Mouse (Mus musculus): ENCODE results near the gene Tbx5.

Tbx5 gene

DNA sequence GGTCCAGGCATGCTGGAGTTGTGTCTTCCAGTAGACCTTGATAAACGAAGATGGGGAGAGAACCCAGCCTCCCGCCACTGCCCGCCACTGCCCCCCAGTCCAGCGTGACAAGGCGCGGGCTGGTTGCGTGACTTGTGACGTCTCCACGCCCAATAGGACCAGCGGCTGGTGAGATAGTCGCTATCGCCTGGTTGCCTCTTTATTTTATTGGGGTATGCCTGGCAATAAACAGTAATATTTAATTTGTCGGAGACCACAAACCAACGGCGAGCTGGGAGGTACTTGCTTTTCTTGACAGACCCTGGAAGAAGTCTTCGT is at the start of gene Tbx5:
Tbx5 (plus strand) TSS at position 190 of the 318 bp plus-strand sequence.
- DNase-seq, result no peak

- no peak for DNase-seq
These were observed 46.5 kb upstream of the Tbx5 start for GRCm38 (mm10) chr5:119785959-119786358.

GRCm38 (mm10) chr5:119791664-119792063 is 40.8 kb upstream of the Tbx5 start:
- DNase-seq, result no peak

DNA sequence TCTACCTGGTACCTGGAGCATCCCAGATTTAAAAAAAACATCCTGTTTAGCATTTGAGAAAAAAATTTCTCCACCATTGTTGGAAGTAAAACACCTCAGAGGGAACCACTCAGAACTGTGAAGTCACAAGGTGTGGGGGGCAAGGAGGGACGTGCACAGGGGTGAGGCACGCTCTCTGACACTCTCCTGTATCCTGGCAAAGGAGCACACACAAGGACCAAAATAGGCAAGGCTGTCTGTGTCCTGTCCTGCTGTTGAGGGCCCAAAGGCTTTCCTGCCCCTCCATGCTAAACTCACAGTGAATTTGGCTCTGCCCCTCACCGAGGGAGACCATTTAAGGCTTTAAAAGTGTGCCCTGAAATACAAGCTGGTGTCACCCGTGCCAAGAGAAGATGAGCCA is 38.5 kb upstream of the Tbx5 start:
- DNase-seq, result no peak

GRCm38 (mm10) chr5:119795376-119795775 is 37.1 kb upstream of the Tbx5 start:
- DNase-seq, result no peak

GRCm38 (mm10) chr5:119795777-119796176 is 36.7 kb upstream of the Tbx5 start:
- DNase-seq, result no peak

DNA sequence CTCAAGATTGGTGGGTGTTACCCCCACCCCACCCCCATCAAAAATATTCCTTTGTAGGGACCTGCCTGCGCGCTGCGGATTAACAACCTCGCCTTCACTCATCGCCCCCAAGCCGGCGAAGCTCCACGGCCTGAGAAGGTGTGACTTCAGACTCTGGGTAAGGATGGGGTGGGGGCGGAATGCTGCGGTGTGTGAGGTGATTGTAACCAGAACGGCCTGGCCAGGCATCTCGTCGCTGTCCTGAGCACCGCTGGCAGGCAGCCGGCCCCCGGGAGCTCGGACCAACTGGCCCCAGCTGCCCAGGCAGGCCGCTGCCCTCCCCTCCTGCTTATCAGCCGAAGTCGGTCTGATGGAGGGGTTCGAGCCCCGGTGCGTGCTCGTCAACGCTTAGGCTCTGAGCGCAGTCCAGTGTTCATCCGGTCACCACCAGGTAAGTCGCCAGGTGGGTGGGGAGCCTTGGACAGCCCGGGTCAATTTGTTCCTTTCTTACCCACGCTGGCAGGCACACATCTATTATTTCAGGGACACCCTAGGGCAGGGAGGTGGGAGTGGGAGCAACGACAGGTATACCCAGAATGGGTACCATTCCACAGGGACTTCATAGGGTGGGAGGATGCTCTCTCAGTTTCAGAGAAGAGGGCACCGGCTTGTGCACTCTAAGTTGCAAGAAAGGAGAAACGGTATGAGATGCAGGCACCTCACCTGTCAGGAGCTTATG is 35.9 kb upstream of the Tbx5 start:
- DNase-seq, result no peak

GRCm38 (mm10) chr5:119797580-119798150 is 34.8 kb upstream of the Tbx5 start:
- no peak for DNase-seq

DNA sequence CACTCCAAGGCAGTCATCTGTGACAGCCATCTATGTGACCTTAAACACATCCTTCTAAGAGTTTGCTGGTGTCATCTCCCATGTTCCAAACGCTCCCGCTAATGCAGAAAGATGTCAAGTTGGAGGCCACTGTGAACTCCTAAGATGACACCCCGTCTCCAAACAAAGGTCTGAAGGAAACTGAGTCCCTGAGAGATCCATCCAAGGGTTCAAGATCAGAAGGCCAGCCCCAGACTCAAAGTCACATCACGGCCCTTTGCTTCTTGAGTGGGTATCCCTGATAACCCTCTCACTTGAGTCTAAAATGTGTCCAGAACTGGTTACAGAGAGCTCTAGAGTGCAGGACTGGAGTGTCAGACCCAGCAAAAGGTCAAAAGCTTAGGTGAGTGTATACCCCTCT is 34.2 kb upstream of the Tbx5 start:
- no peak for DNase-seq

GRCm38 (mm10) chr5:119798713-119799418 is 33.6 kb upstream of the Tbx5 start:
- no peak for DNase-seq

DNA sequence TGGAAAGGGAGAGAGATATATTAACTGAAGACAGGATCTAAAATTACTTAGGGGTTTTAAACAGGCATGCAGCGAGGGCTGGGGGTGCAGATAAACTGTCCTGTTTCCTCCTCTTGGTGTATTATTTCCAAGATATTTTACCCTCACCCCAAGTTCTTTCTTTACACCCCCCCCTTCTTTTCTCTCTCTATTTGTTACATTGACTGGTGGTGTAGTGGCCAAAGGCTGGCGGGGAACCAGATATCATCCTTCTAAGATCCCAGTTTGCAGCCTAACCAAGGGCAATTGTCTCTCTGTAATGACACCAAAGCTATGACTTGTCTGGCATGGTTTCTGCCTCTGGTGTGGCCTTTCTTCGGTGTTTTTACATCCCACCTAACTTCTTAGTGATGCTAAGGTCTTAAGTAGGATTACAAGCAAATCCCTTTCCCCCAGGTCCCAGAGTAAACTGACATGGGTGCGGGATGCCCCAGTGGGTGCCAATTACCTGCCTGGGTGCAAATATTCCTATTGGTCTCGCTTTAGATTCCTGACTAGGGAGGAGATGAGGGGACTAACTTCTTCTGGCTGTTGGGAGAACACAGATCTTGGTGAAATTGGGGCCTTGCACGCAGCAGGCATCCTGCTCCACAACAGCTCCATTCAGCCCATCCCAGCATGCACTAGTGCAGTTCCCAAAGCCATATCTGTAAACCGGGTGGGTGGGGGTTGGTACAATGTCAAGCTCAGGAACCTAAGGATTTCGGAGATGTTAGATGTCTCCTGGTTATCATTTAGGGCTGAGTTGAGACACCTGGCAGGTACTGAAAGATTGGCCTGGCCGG is 32.8 kb upstream of the Tbx5 start:
- no peak for DNase-seq

GRCm38 (mm10) chr5:119800243-119800665 is 32.2 kb upstream of the Tbx5 start:
- no peak for DNase-seq

DNA sequence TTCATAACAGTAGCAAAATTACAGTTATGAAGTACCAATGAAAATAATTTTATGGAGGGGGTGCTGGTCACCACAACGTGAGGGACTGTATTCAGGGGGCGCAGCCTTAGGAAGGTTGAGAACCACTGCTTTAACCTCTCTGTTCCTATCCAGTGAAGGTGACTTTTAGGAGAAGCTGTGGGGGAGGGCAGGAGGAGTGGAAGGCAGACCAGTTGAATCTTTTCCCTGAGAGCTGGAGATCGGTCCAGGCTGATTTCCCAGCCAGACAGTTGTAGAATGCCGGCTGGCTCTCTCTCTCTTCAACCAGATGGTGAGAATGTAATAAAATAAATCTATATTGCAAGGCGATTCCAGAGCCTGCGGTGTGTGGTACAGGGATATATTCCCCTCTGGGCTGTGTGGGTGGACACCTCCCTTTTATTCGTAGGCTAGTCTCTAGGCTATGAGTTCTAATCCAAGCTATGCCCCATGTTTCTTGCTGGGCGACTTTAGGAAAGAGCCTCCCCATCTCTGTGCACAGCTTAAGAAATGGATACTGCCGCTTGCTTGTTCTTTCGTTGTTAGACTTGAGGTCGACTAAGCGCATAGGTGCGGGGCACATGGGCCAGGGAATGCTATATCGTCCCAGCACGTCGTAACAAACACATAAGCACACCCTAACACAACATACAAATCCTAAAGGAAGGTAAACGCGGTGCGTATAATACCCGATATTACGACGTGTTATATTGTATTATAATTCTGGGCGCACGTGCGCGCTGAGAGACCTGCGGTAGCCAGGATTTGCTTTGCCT is 29.7 kb upstream of the Tbx5 start:
- DNase-seq, result no peak

DNA sequence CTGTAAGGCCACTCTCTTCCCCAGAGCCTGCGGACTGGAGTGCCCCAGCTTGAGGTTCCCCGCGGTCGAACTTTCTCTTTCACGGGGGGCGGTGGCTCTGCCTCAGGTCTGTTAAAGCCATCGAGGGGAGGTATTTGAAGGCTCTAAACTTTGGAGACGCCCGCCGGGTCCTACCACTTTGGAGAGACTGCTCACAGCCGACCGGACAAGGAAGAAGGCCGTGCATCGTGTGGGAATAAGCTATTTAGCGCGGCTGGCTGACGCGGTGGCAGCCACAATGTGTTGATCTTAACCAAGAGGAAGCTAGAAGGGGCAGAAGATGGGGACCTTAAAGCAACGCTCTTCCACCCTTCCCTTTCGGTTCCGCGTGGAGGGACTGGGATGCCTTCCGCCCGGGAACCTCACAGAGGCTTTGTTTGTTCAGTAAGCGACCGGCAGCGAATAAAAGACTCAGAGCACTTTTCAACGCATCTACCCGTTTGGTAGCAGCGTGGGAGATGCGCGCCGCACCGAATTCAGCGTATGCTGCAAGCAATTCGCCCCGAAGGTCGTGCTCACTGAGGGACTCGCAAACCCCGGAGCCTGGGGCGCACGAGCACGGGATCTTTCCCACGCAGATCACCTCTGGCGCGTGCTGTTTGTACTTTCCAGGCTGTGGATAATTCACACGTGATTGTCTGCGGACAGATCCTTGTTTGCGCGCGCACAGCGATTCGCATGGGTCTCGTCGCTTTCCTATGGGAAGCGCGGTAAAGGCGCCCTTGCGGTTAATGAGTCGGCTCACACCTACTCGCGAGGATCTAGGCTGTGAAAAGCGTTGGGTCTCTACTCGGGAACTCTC is 28.8 kb upstream of the Tbx5 start:
- no peak for DNase-seq

DNA sequence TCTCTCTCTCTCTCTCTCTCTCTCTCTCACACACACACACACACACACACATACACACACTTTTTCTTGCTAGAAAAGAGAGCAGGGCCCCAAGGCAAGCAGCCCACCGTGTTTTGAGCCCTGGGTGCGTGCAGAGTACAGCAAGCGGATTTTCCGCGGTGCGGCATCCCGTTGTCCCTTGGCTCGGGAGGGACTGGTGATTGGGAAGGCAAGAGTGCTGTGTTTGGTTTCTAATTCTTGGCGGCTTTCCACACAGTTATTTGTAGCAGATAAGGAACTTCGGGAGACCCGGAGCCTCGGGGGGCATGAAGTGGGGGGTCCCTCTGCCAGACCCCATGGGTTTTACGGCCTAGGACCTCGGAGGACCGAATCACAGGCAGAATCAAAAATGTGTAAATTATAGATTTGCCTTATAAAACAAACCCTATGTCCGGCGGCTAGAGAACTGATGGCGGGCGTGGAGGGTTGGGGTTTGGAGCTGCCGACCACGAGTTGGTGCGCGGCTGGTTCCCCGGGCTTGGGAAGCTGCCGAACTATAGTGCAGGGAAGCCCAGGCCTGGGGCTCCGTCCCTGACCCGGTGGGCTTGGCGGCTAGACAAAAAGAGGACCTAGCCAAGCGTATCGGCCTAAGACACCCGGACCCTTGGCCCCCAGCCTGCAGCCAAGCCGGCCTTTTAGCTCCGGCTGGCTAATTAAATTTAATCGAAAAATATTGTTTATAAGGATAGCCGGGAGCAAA is 28.0 kb upstream of the Tbx5 start:
- no peak for DNase-seq

DNA sequence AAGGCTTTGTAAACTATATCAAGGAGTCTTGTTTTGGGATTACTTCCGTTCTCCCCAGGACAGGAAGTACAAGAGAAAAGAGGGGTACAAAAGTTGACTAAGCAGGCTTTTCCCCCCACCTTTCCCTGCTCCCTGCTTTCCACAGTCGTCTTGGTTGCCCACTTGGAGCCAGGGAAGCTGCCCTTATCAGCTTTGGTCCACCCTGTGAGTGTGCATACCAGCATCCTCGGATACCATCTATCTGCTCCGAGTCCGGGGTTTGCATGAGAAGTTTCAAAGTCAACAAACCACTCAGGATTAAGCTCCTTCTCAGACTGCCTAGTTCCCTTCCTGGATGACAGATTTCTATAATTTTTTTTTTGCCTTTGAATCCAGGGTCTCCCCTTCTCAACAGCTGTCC is 26.8 kb upstream of the Tbx5 start:
- DNase-seq, result no peak

DNA sequence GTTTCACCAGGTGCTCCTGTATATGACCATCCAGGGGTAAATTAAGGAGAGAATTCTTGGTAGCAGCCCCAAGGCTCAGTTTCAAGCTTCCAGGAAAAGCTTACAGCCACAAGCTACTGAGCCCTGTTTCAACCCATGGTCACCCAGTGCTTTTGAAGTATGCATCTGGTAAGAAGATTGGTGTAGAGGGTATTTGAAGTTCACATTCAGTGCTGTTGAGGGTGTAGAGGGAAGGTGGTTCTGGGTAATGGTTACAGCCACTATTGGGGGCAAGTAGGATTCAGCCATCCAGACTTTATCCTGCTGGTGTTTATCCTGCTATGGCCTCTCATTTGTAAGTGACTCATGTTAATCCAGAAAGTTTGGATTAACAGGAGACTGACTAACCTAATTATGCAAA is 26.0 kb upstream of the Tbx5 start:
- no peak for DNase-seq

GRCm38 (mm10) chr5:119807481-119808183 is 24.8 kb upstream of the Tbx5 start:
- no peak for DNase-seq

- DNase-seq, result no peak
These were observed 23.8 kb upstream of the Tbx5 start for GRCm38 (mm10) chr5:119808713-119809112.

GRCm38 (mm10) chr5:119810994-119811690 is 21.3 kb upstream of the Tbx5 start:
- no peak for DNase-seq
